Mouse (Mus musculus): ENCODE measurements at regions not wholly inside any gene's neighbourhood (a gene's known extent, or its start where the extent isn't known, plus 50 kb on each side); places are given as distances from the start of the nearest gene placed in this dataset.

DNA sequence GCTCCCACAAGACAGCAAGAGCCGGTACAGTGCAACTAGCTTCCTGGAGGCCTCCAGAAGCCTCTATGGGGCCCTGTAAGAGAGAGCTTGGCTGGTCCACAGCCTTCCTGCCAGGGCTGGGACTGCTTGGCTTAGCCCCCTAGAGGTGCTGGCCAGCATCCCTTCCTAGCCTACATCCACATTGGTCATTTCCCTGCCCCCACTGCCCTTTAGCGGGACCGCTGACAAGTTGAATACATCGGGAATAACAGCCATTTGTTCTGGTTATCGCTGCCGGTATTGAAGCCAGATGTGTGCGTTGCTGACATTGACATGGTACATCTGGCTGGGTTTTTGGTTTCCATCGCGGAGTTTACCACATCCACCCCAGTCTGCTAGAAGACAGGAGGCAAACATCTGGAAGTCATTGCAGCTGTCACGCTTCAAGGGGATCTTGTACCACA, 519.0 kb upstream of the Adam5 start:
- Histone ChIP-seq H3K9ac (ENCODE audit: low read length) (no peak overlapping the region), H3K27me3 (ENCODE audit: control insufficient read depth, insufficient read depth, low read length) (no peaks in the 10 kb centered on the region), H3K4me2 (ENCODE audit: low read depth, severe bottlenecking) (peak overlapping the region; percentile 32; the same call in 1 of the 2 replicates), H3K4me1 (ENCODE audit: control insufficient read depth, insufficient read depth, low read length) (peaks cover 13% of the 10 kb centered on the region), H3K4me3 (ENCODE audit: low read depth, low read length) (0 out of 2 replicates have a peak overlapping the region, but pooled peaks have one; percentile 7), H3K9me3 (ENCODE audit: control insufficient read depth, low read length) (peaks cover 2% of the 10 kb centered on the region; the same call in 1 of the 2 replicates), H3K27ac (replicated peaks; ENCODE audit: low read depth, low read length) (peak overlapping the region; percentile 43), H3K36me3 (ENCODE audit: control insufficient read depth, insufficient read depth, low read length) (no peaks in the 10 kb centered on the region)
- 13% methylated on average over 10 of the region's 10 CpGs for WGBS
- ATAC-seq (ENCODE audit: insufficient number of reproducible peaks, low FRiP score, low TSS enrichment, low read depth) (peak; percentile 87), DNase-seq (ENCODE audit: low spot score) (peak; percentile 89)

DNA sequence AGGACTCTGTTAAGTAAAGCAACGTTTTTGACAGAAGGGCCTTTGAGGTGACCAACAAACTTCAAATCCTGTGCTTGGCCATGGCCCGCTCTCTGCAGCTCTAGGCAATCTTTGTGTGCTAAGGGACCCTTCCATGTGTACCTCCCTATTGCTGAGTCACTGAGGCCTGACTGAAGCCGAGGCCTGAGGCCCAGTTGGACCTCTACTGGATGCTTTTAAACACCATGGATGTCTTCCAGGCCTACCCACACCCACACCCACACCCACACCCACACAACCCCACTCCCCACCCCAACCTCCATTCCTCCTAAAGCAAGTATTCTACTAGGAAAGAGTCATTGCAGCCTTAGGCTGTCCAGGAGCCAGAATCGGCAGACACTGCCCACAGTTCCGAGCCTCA, 518.3 kb upstream of the Adam5 start:
- 80% methylated on average over 5 of the region's 5 CpGs for WGBS
- Histone ChIP-seq H3K4me1 (ENCODE audit: control insufficient read depth, insufficient read depth, low read length) (peaks cover 13% of the 10 kb centered on the region), H3K9me3 (ENCODE audit: control insufficient read depth, low read length) (peaks cover 2% of the 10 kb centered on the region; the same call in 1 of the 2 replicates), H3K27me3 (ENCODE audit: control insufficient read depth, insufficient read depth, low read length) (no peaks in the 10 kb centered on the region), H3K4me2 (ENCODE audit: low read depth, severe bottlenecking) (no peak overlapping the region), H3K9ac (ENCODE audit: low read length) (no peak overlapping the region), H3K27ac (replicated peaks; ENCODE audit: low read depth, low read length) (peak overlapping the region; percentile 43; the same call in 1 of the 2 replicates), H3K36me3 (ENCODE audit: control insufficient read depth, insufficient read depth, low read length) (no peaks in the 10 kb centered on the region), H3K4me3 (ENCODE audit: low read depth, low read length) (no peak overlapping the region)
- DNase-seq (ENCODE audit: low spot score), result no peak
- no peak for ATAC-seq (ENCODE audit: insufficient number of reproducible peaks, low FRiP score, low TSS enrichment, low read depth)

DNA sequence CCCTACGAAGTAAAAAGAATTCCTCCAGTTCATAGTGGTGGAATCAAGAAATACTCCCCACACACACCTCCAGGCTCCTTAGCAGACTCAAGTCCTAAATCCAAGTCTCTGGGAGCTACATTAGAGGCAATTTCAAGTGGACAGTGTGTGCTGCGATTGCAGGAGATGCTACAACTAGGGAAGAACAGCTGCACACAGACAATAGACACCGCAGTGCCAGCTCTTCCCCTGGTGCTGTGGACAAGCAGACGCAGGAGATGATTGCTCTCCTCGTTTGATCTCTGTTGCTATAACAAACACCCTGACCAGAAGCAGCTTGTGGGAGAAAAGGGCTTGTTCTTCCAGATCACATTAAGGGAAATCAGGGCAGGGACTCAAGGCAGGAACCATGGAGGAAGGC, 517.1 kb upstream of the Adam5 start:
- peaks cover 13% of the 10 kb centered on the region for H3K4me1 ChIP-seq (ENCODE audit: control insufficient read depth, insufficient read depth, low read length)
- no peaks in the 10 kb centered on the region for H3K36me3 ChIP-seq (ENCODE audit: control insufficient read depth, insufficient read depth, low read length)
- H3K9ac ChIP-seq (ENCODE audit: low read length), result no peak overlapping the region
- peaks cover 2% of the 10 kb centered on the region; the same call in 1 of the 2 replicates for H3K9me3 ChIP-seq (ENCODE audit: control insufficient read depth, low read length)
- H3K27ac ChIP-seq (replicated peaks; ENCODE audit: low read depth, low read length), result no peak overlapping the region
- no peaks in the 10 kb centered on the region for H3K27me3 ChIP-seq (ENCODE audit: control insufficient read depth, insufficient read depth, low read length)
- WGBS, result 62% methylated on average over 5 of the region's 5 CpGs
- ATAC-seq (ENCODE audit: insufficient number of reproducible peaks, low FRiP score, low TSS enrichment, low read depth) (no peak), DNase-seq (ENCODE audit: low spot score) (no peak)
- H3K4me2 ChIP-seq (ENCODE audit: low read depth, severe bottlenecking), result no peak overlapping the region
- no peak overlapping the region for H3K4me3 ChIP-seq (ENCODE audit: low read depth, low read length)

DNA sequence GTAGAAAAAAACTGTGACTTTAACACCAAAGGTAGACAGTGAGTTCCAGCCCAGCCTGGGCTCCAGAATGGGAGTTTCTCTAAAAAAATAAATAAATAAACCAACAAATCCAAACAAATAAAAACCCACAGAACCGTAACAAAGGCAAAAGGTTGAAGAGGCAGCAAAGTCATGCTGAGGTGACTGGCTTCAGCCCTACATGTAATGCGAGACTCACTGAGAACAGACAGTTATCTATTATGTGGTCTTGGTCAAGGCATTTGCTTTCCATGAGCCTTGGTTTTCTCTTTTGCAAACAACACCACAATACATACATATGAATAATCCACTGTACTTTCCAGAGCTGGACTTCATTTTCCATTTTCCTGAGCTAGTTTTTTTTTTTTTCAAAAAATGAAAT, 516.6 kb upstream of the Adam5 start:
- Histone ChIP-seq H3K9ac (ENCODE audit: low read length) (no peak overlapping the region), H3K36me3 (ENCODE audit: control insufficient read depth, insufficient read depth, low read length) (no peaks in the 10 kb centered on the region), H3K27ac (replicated peaks; ENCODE audit: low read depth, low read length) (no peak overlapping the region), H3K4me1 (ENCODE audit: control insufficient read depth, insufficient read depth, low read length) (peaks cover 13% of the 10 kb centered on the region), H3K27me3 (ENCODE audit: control insufficient read depth, insufficient read depth, low read length) (no peaks in the 10 kb centered on the region), H3K4me2 (ENCODE audit: low read depth, severe bottlenecking) (no peak overlapping the region), H3K9me3 (ENCODE audit: control insufficient read depth, low read length) (peaks cover 2% of the 10 kb centered on the region; the same call in 1 of the 2 replicates), H3K4me3 (ENCODE audit: low read depth, low read length) (no peak overlapping the region)
- whole genome bisulfite sequencing, result 74% methylated on average over 2 of the region's 2 CpGs
- DNase-seq (ENCODE audit: low spot score) (no peak), ATAC-seq (ENCODE audit: insufficient number of reproducible peaks, low FRiP score, low TSS enrichment, low read depth) (no peak)

DNA sequence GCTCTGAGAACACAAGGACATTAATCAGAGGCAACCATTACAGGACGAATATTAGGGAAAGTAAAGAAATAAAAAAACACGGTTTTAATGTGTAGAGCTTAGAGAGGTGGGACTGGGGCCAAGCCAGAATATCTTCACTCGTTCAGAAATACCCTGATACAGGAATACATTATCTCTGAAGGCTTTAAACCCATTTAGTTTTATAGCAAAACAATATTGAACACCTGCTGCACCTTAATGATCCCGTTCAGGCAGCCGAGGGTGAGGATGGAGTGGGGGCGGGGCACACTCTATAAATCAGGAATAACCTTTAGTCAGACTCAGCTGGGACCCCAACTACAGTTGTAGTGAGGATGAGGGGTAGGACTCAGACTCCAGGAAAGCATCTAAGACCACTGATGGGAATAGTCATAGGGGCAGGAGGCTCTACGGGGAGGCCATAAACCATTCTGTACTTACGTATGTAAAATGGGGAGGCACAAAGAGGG, 508.0 kb upstream of the Adam5 start:
- ATAC-seq (ENCODE audit: insufficient number of reproducible peaks, low FRiP score, low TSS enrichment, low read depth), result no peak
- peaks cover 24% of the 10 kb centered on the region for H3K4me1 ChIP-seq (ENCODE audit: control insufficient read depth, insufficient read depth, low read length)
- WGBS, result 38% methylated on average over 8 of the region's 8 CpGs

DNA sequence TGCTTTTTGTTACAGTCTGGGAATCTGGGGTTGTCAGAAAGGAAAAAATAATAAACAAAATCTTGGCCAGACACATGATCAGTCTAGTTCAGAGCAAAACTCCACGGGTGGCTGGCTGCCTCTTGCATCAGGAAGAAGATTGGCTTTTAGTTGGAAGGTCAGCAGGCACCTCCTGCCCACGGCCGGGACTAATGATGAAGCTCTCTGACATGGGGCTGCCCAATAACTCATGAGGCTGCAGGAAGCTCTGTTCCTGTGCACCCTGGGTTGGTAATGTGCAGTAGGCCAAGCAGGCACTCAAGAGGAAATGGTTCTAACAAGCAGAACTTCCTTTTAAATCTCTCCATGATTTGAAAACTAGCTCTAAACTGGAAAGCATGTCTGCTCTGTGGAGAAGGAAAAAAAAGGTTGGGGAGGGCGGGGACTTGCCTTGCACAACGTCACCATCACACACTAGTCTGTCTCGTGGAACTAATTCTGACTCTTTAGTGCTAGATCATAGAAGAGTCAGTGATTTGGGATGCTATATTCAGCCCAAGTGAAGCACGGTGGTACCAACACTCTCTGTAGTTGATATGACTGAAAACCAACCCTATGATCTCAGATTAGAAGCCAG, 507.1 kb upstream of the Adam5 start:
- H3K4me1 ChIP-seq (ENCODE audit: control insufficient read depth, insufficient read depth, low read length), result peaks cover 24% of the 10 kb centered on the region
- no peak for ATAC-seq (ENCODE audit: insufficient number of reproducible peaks, low FRiP score, low TSS enrichment, low read depth)

More for the DNA sequence above, 508.0 kb upstream of the Adam5 start:
- Histone ChIP-seq H3K4me2 (ENCODE audit: low read depth, severe bottlenecking) (no peak overlapping the region), H3K27ac (replicated peaks; ENCODE audit: low read depth, low read length) (peak overlapping the region; percentile 70; the same call in 1 of the 2 replicates), H3K9ac (ENCODE audit: low read length) (no peak overlapping the region), H3K36me3 (ENCODE audit: control insufficient read depth, insufficient read depth, low read length) (no peaks in the 10 kb centered on the region), H3K4me3 (ENCODE audit: low read depth, low read length) (no peak overlapping the region), H3K9me3 (ENCODE audit: control insufficient read depth, low read length) (no peaks in the 10 kb centered on the region), H3K27me3 (ENCODE audit: control insufficient read depth, insufficient read depth, low read length) (no peaks in the 10 kb centered on the region)
- DNase-seq (ENCODE audit: low spot score), result no peak

DNA sequence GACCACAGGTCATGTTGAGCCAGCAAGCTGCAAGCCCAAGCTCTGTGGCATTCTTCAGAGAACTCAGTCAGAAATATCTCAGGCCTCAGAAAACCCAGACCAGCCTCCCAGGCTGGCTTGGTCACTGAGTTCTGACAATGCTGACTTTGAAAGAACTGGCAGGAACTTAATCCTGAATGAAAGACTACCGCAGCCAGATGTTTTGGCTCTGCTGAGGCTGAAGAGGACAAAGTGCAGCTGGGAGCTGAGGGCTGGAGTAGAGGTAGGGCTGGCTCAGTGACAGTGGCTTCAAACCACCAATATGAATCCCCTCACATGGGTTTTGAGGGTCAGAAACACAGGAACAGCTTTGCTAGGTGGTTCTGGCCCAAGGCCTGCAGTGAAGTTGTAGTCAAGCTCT, 505.6 kb upstream of the Adam5 start:
- no peaks in the 10 kb centered on the region for H3K27me3 ChIP-seq (ENCODE audit: control insufficient read depth, insufficient read depth, low read length)
- H3K36me3 ChIP-seq (ENCODE audit: control insufficient read depth, insufficient read depth, low read length), result no peaks in the 10 kb centered on the region
- 56% methylated on average over 1 of the region's 1 CpGs for WGBS
- peaks cover 24% of the 10 kb centered on the region for H3K4me1 ChIP-seq (ENCODE audit: control insufficient read depth, insufficient read depth, low read length)
- H3K4me2 ChIP-seq (ENCODE audit: low read depth, severe bottlenecking), result no peak overlapping the region
- no peak for DNase-seq (ENCODE audit: low spot score)
- no peak overlapping the region for H3K27ac ChIP-seq (replicated peaks; ENCODE audit: low read depth, low read length)
- H3K4me3 ChIP-seq (ENCODE audit: low read depth, low read length), result no peak overlapping the region
- ATAC-seq (ENCODE audit: insufficient number of reproducible peaks, low FRiP score, low TSS enrichment, low read depth), result no peak
- no peaks in the 10 kb centered on the region for H3K9me3 ChIP-seq (ENCODE audit: control insufficient read depth, low read length)
- H3K9ac ChIP-seq (ENCODE audit: low read length), result no peak overlapping the region

More for the DNA sequence above, 507.1 kb upstream of the Adam5 start:
- Histone ChIP-seq H3K36me3 (ENCODE audit: control insufficient read depth, insufficient read depth, low read length) (no peaks in the 10 kb centered on the region), H3K9me3 (ENCODE audit: control insufficient read depth, low read length) (no peaks in the 10 kb centered on the region), H3K27ac (replicated peaks; ENCODE audit: low read depth, low read length) (peak overlapping the region; percentile 70), H3K4me3 (ENCODE audit: low read depth, low read length) (no peak overlapping the region), H3K9ac (ENCODE audit: low read length) (no peak overlapping the region), H3K4me2 (ENCODE audit: low read depth, severe bottlenecking) (no peak overlapping the region), H3K27me3 (ENCODE audit: control insufficient read depth, insufficient read depth, low read length) (no peaks in the 10 kb centered on the region)
- WGBS, result 38% methylated on average over 7 of the region's 7 CpGs
- no peak for DNase-seq (ENCODE audit: low spot score)

DNA sequence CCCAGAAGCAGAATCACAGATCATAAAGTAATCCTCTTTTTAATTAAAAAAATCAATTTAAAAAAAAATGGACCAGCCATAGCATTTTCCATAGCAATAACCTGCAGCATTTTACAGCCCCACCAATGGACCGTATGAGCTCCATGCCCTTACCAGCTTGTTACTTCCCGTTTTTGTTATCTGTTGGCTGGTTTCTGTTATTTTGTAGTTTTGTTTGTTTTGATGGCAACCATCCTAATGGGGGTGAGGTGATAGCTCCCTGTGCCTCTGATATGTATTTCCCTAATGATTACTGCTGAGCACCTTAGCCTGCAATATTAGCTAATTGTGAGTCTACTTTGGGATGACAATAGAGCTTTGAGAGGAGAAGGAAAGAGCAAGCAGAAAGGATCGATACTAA, 504.1 kb upstream of the Adam5 start:
- Histone ChIP-seq H3K4me1 (ENCODE audit: control insufficient read depth, insufficient read depth, low read length) (peaks cover 21% of the 10 kb centered on the region), H3K9ac (ENCODE audit: low read length) (no peak overlapping the region), H3K4me2 (ENCODE audit: low read depth, severe bottlenecking) (no peak overlapping the region), H3K4me3 (ENCODE audit: low read depth, low read length) (no peak overlapping the region), H3K27ac (replicated peaks; ENCODE audit: low read depth, low read length) (no peak overlapping the region), H3K27me3 (ENCODE audit: control insufficient read depth, insufficient read depth, low read length) (no peaks in the 10 kb centered on the region), H3K9me3 (ENCODE audit: control insufficient read depth, low read length) (no peaks in the 10 kb centered on the region), H3K36me3 (ENCODE audit: control insufficient read depth, insufficient read depth, low read length) (no peaks in the 10 kb centered on the region)
- WGBS, result 75% methylated on average over 3 of the region's 3 CpGs
- DNase-seq (ENCODE audit: low spot score) (no peak), ATAC-seq (ENCODE audit: insufficient number of reproducible peaks, low FRiP score, low TSS enrichment, low read depth) (no peak)

All from limb, embryonic 11.5 days (tissue).